In the genomic region with DNA sequence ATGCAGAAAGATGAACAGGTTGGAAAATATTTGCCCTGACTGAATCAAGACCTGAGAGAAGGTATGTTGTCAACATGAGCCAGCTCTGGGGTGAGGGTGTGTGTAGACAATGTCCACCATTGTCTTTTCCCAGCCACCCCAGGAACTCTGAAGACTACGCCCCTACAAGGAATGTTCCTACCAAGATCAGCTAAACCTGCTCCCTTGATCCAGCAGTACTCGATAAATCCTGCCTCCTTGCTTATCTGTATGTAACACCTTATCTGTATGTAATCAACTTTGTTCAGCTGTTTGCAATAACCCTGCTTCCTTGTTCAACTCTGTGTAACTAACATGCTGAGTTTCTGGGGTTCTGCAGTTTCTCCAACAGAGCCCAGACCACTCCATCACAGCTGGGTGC, we compare ENCODE assay signal across 13 mouse cellular contexts.
"Had no signal": no experiment of that assay in that cellular context is flagged by ENCODE, and none has a peak within 500 bp of the region (broad histone marks: within the 10 kb centered on the region; RNA-seq: fewer than 3 reads in every experiment).

No protein-coding gene starts in this region.

- ATAC-seq: liver, embryonic 12.5 days; midbrain, embryonic 13.5 days had no signal

- H3K27me3 ChIP-seq: limb, embryonic 15.5 days; liver, embryonic 12.5 days; lung, embryonic 15.5 days; midbrain, embryonic 13.5 days had no signal

- H3K4me3 ChIP-seq: left cerebral cortex, adult 2 months; limb, embryonic 15.5 days; liver, embryonic 12.5 days; lung, embryonic 15.5 days; midbrain, embryonic 13.5 days had no signal

- H3K4me1 ChIP-seq: limb, embryonic 15.5 days; liver, embryonic 12.5 days; lung, embryonic 15.5 days; midbrain, embryonic 13.5 days had no signal

- DNase-seq: kidney, adult 11 months; kidney, adult 9 months; lung, postnatal 14 days; right cerebral cortex, adult 18-20 months; spleen, adult 18-20 months; thymus, adult 18-20 months; thymus, postnatal 14 days had no signal

- H3K9ac ChIP-seq: limb, embryonic 15.5 days; liver, embryonic 12.5 days; lung, embryonic 15.5 days; midbrain, embryonic 13.5 days had no signal

- H3K36me3 ChIP-seq: limb, embryonic 15.5 days; liver, embryonic 12.5 days; lung, embryonic 15.5 days; midbrain, embryonic 13.5 days had no signal

- H3K9me3 ChIP-seq: limb, embryonic 15.5 days; liver, embryonic 12.5 days; lung, embryonic 15.5 days had no signal

- H3K4me2 ChIP-seq: limb, embryonic 15.5 days; liver, embryonic 12.5 days; lung, embryonic 15.5 days; midbrain, embryonic 13.5 days had no signal

- H3K27ac ChIP-seq: kidney, postnatal 0 days; left cerebral cortex, adult 2 months; limb, embryonic 15.5 days; liver, embryonic 12.5 days; lung, embryonic 15.5 days; midbrain, embryonic 13.5 days had no signal
